19 mouse cellular contexts compared by ENCODE assay signal in genomic region chr10:80864446-80864845, GRCm38 (mm10). TPM values are rescaled to one million over a fixed set of nuclear protein-coding genes. Genes with fewer than 3 reads are reported as not detected.
DNase-seq lines count a peak whose midpoint lies in the region; ATAC-seq lines count a peak whose summit lies in the region.
"Had no signal": no experiment of that assay in that cellular context is flagged by ENCODE, and none has a peak within 500 bp of the region (broad histone marks: within the 10 kb centered on the region; RNA-seq: fewer than 3 reads in every experiment).

No protein-coding gene starts in this region.

- 79% methylated on average over 16 of the region's 16 CpGs for WGBS in hindbrain, embryonic 13.5 days
- 93% methylated on average over 16 of the region's 16 CpGs for WGBS in hindbrain, embryonic 10.5 days
- 70% methylated on average over 16 of the region's 16 CpGs for WGBS in neural tube, embryonic 14.5 days
- 67% methylated on average over 16 of the region's 16 CpGs for WGBS in neural tube, embryonic 15.5 days

- intact Hi-C loops in left cerebral cortex, postnatal 36 days (cut with DNase I), result no loop called here

- no peak overlapping the region for H3K4me3 ChIP-seq in hindbrain, embryonic 13.5 days
- H3K4me3 ChIP-seq in hindbrain, embryonic 10.5 days, result no peak overlapping the region
- H3K4me3 ChIP-seq in neural tube, embryonic 14.5 days (ENCODE audit: low read depth, low read length), result no peak overlapping the region
- no peak overlapping the region for H3K4me3 ChIP-seq in neural tube, embryonic 15.5 days (replicated peaks)
- H3K4me3 ChIP-seq: hindbrain, embryonic 15.5 days; myocyte had no signal

- peaks cover 76% of the 10 kb centered on the region for H3K36me3 ChIP-seq in hindbrain, embryonic 13.5 days
- peaks cover 83% of the 10 kb centered on the region for H3K36me3 ChIP-seq in hindbrain, embryonic 10.5 days
- peaks cover 20% of the 10 kb centered on the region; the same call in 1 of the 2 replicates for H3K36me3 ChIP-seq in neural tube, embryonic 14.5 days (ENCODE audit: control insufficient read depth, insufficient read depth, low read length)
- peaks cover 65% of the 10 kb centered on the region for H3K36me3 ChIP-seq in neural tube, embryonic 15.5 days

- ATAC-seq in hindbrain, embryonic 13.5 days (ENCODE audit: low FRiP score), result no peak
- ATAC-seq in neural tube, embryonic 14.5 days (ENCODE audit: low read depth), result peak; percentile 18; the same call in 1 of the 2 replicates
- no peak for ATAC-seq in neural tube, embryonic 15.5 days (ENCODE audit: low FRiP score)
- ATAC-seq: forebrain, postnatal 0 days; Patski had no signal

- no peaks in the 10 kb centered on the region for H3K27me3 ChIP-seq in hindbrain, embryonic 13.5 days
- no peaks in the 10 kb centered on the region for H3K27me3 ChIP-seq in hindbrain, embryonic 10.5 days (ENCODE audit: insufficient read depth, poor library complexity, severe bottlenecking)
- no peaks in the 10 kb centered on the region for H3K27me3 ChIP-seq in neural tube, embryonic 14.5 days (ENCODE audit: control insufficient read depth, insufficient read depth, low read length)
- no peaks in the 10 kb centered on the region for H3K27me3 ChIP-seq in neural tube, embryonic 15.5 days (replicated peaks)
- H3K27me3 ChIP-seq: hindbrain, embryonic 15.5 days; Patski had no signal

- peaks cover 9% of the 10 kb centered on the region; the same call in 1 of the 2 replicates for H3K4me1 ChIP-seq in hindbrain, embryonic 13.5 days (replicated peaks)
- H3K4me1 ChIP-seq in hindbrain, embryonic 10.5 days (replicated peaks), result no peaks in the 10 kb centered on the region; the same call in 1 of the 2 replicates
- no peaks in the 10 kb centered on the region for H3K4me1 ChIP-seq in neural tube, embryonic 14.5 days (ENCODE audit: control insufficient read depth, insufficient read depth, low read length)
- no peaks in the 10 kb centered on the region for H3K4me1 ChIP-seq in neural tube, embryonic 15.5 days

- no peaks in the 10 kb centered on the region for H3K9me3 ChIP-seq in hindbrain, embryonic 13.5 days
- H3K9me3 ChIP-seq in hindbrain, embryonic 10.5 days, result no peaks in the 10 kb centered on the region
- H3K9me3 ChIP-seq in neural tube, embryonic 14.5 days (ENCODE audit: control insufficient read depth, low read length), result no peaks in the 10 kb centered on the region
- H3K9me3 ChIP-seq in neural tube, embryonic 15.5 days (replicated peaks), result no peaks in the 10 kb centered on the region
- H3K9me3 ChIP-seq: hindbrain, embryonic 15.5 days had no signal

- DNase-seq in hindbrain, embryonic 10.5 days (ENCODE audit: low spot score), result no peak
- peak; percentile 75 to 80 for DNase-seq in cerebellum, postnatal 36 days
- DNase-seq in adrenal gland, adult 18-20 months (ENCODE audit: low spot score in 2 of 2), result no peak
- DNase-seq in lung, postnatal 4 days, result no peak
- no peak for DNase-seq in left cerebral cortex, postnatal 36 days (ENCODE audit: low spot score in 2 of 2)
- DNase-seq: forebrain, postnatal 0 days; kidney, adult 18-20 months; kidney, postnatal 36 days; lung, postnatal 10 days; thymus, postnatal 4 days had no signal

- no peak overlapping the region for H3K4me2 ChIP-seq in hindbrain, embryonic 13.5 days
- no peak overlapping the region for H3K4me2 ChIP-seq in neural tube, embryonic 14.5 days (ENCODE audit: low read depth, low read length)
- no peak overlapping the region for H3K4me2 ChIP-seq in neural tube, embryonic 15.5 days
- H3K4me2 ChIP-seq: hindbrain, embryonic 15.5 days had no signal

- H3K27ac ChIP-seq in hindbrain, embryonic 13.5 days, result no peak overlapping the region; the same call in 1 of the 2 replicates
- H3K27ac ChIP-seq in hindbrain, embryonic 10.5 days, result no peak overlapping the region
- no peak overlapping the region for H3K27ac ChIP-seq in neural tube, embryonic 14.5 days (ENCODE audit: low read depth, low read length)
- H3K27ac ChIP-seq in neural tube, embryonic 15.5 days (replicated peaks), result no peak overlapping the region
- H3K27ac ChIP-seq: hindbrain, embryonic 15.5 days; stomach, postnatal 0 days had no signal

- peak overlapping the region; percentile 24; the same call in 1 of the 2 replicates for H3K9ac ChIP-seq in hindbrain, embryonic 13.5 days
- H3K9ac ChIP-seq in neural tube, embryonic 14.5 days (replicated peaks; ENCODE audit: low read depth, low read length), result no peak overlapping the region
- H3K9ac ChIP-seq in neural tube, embryonic 15.5 days (replicated peaks), result no peak overlapping the region
- H3K9ac ChIP-seq: forebrain, postnatal 0 days; hindbrain, embryonic 15.5 days had no signal

RNA-seq across cellular contexts. Expression of gene Tmprss9, which starts 7.2 kb away (rescaled TPM):
- 0.13 and 0.17 TPM in 2 replicates for polyA plus RNA-seq in hindbrain, embryonic 13.5 days (2015; fragmentation: Nextera tagmentation; extraction: Ambion mirVana)
- 0.04 and 0.14 TPM in 2 replicates for polyA plus RNA-seq in hindbrain, embryonic 10.5 days (2016; fragmentation: Nextera tagmentation; extraction: Ambion mirVana)
- 0.12 and 0.13 TPM in 2 replicates for polyA plus RNA-seq in neural tube, embryonic 14.5 days (2014; fragmentation: Nextera tagmentation; extraction: Ambion mirVana)
- 0.09 and 0.35 TPM in 2 replicates for polyA plus RNA-seq in neural tube, embryonic 15.5 days (2015; fragmentation: Nextera tagmentation; extraction: Ambion mirVana)
- total RNA-seq in adrenal gland, adult 18-20 months (2021), result under 1 TPM; 0.10 to 0.13 TPM
- under 1 TPM in 1 of 2 experiments, not detected in 1; 0.32 TPM for total RNA-seq in left cerebral cortex, postnatal 36 days (2021)
- total RNA-seq: heart, adult 18-20 months had no signal
- polyA plus RNA-seq: heart, embryonic 16.5 days had no signal

RNA-seq across cellular contexts. Expression of gene Sppl2b, which starts 9.4 kb away (rescaled TPM):
- polyA plus RNA-seq in hindbrain, embryonic 13.5 days (2015; fragmentation: Nextera tagmentation; extraction: Ambion mirVana), result 63.6 and 68.8 TPM in 2 replicates
- polyA plus RNA-seq in hindbrain, embryonic 10.5 days (2016; fragmentation: Nextera tagmentation; extraction: Ambion mirVana), result 46.3 and 52.9 TPM in 2 replicates
- 60.3 and 61.5 TPM in 2 replicates for polyA plus RNA-seq in neural tube, embryonic 14.5 days (2014; fragmentation: Nextera tagmentation; extraction: Ambion mirVana)
- 78.6 and 84.1 TPM in 2 replicates for polyA plus RNA-seq in neural tube, embryonic 15.5 days (2015; fragmentation: Nextera tagmentation; extraction: Ambion mirVana)
- total RNA-seq in adrenal gland, adult 18-20 months (2021), result 10 to 100 TPM; 24.0 to 28.3 TPM
- total RNA-seq in left cerebral cortex, postnatal 36 days (2021), result 10 to 100 TPM; 53.2 to 66.1 TPM

RNA-seq across cellular contexts. Expression of gene Lsm7, which starts 9.4 kb away (rescaled TPM):
- 210 and 237 TPM in 2 replicates for polyA plus RNA-seq in hindbrain, embryonic 13.5 days (2015; fragmentation: Nextera tagmentation; extraction: Ambion mirVana)
- polyA plus RNA-seq in hindbrain, embryonic 10.5 days (2016; fragmentation: Nextera tagmentation; extraction: Ambion mirVana), result 314 and 327 TPM in 2 replicates
- polyA plus RNA-seq in neural tube, embryonic 14.5 days (2014; fragmentation: Nextera tagmentation; extraction: Ambion mirVana), result 220 and 260 TPM in 2 replicates
- polyA plus RNA-seq in neural tube, embryonic 15.5 days (2015; fragmentation: Nextera tagmentation; extraction: Ambion mirVana), result 226 and 240 TPM in 2 replicates
- total RNA-seq in adrenal gland, adult 18-20 months (2021), result 10 to 100 TPM; 22.9 to 34.3 TPM
- 10 to 100 TPM; 34.2 to 44.0 TPM for total RNA-seq in left cerebral cortex, postnatal 36 days (2021)

RNA-seq across cellular contexts. Expression of gene Lingo3, which starts 20.6 kb away (rescaled TPM):
- polyA plus RNA-seq in hindbrain, embryonic 13.5 days (2015; fragmentation: Nextera tagmentation; extraction: Ambion mirVana), result 3.4 and 3.5 TPM in 2 replicates
- polyA plus RNA-seq in hindbrain, embryonic 10.5 days (2016; fragmentation: Nextera tagmentation; extraction: Ambion mirVana), result 0.61 and 0.93 TPM in 2 replicates
- 8.1 and 12.0 TPM in 2 replicates for polyA plus RNA-seq in neural tube, embryonic 14.5 days (2014; fragmentation: Nextera tagmentation; extraction: Ambion mirVana)
- polyA plus RNA-seq in neural tube, embryonic 15.5 days (2015; fragmentation: Nextera tagmentation; extraction: Ambion mirVana), result 14.6 and 18.6 TPM in 2 replicates
- 1 to 10 TPM; 4.1 to 6.3 TPM for total RNA-seq in adrenal gland, adult 18-20 months (2021)
- total RNA-seq in left cerebral cortex, postnatal 36 days (2021), result 10 to 100 TPM; 38.5 to 46.7 TPM

RNA-seq across cellular contexts. Expression of gene Timm13, which starts 36.3 kb away (rescaled TPM):
- 333 and 336 TPM in 2 replicates for polyA plus RNA-seq in hindbrain, embryonic 13.5 days (2015; fragmentation: Nextera tagmentation; extraction: Ambion mirVana)
- polyA plus RNA-seq in hindbrain, embryonic 10.5 days (2016; fragmentation: Nextera tagmentation; extraction: Ambion mirVana), result 374 and 391 TPM in 2 replicates
- polyA plus RNA-seq in neural tube, embryonic 14.5 days (2014; fragmentation: Nextera tagmentation; extraction: Ambion mirVana), result 337 and 352 TPM in 2 replicates
- polyA plus RNA-seq in neural tube, embryonic 15.5 days (2015; fragmentation: Nextera tagmentation; extraction: Ambion mirVana), result 333 and 359 TPM in 2 replicates
- 100 to 1,000 TPM; 208 to 219 TPM for total RNA-seq in adrenal gland, adult 18-20 months (2021)
- 100 to 1,000 TPM; 120 to 153 TPM for total RNA-seq in left cerebral cortex, postnatal 36 days (2021)

Comparison
In these comparisons a context has a peak if more than half of its experiments do, and no peak if none do; other contexts are left out.
1. DNase-seq: peak in cerebellum, postnatal 36 days (2 of 2); none in hindbrain, embryonic 10.5 days (single experiment), adrenal gland, adult 18-20 months (0 of 2), lung, postnatal 4 days (0 of 2) and left cerebral cortex, postnatal 36 days (0 of 2).